Comparison of ENCODE assay signal across 16 mouse cellular contexts in the genomic region with DNA sequence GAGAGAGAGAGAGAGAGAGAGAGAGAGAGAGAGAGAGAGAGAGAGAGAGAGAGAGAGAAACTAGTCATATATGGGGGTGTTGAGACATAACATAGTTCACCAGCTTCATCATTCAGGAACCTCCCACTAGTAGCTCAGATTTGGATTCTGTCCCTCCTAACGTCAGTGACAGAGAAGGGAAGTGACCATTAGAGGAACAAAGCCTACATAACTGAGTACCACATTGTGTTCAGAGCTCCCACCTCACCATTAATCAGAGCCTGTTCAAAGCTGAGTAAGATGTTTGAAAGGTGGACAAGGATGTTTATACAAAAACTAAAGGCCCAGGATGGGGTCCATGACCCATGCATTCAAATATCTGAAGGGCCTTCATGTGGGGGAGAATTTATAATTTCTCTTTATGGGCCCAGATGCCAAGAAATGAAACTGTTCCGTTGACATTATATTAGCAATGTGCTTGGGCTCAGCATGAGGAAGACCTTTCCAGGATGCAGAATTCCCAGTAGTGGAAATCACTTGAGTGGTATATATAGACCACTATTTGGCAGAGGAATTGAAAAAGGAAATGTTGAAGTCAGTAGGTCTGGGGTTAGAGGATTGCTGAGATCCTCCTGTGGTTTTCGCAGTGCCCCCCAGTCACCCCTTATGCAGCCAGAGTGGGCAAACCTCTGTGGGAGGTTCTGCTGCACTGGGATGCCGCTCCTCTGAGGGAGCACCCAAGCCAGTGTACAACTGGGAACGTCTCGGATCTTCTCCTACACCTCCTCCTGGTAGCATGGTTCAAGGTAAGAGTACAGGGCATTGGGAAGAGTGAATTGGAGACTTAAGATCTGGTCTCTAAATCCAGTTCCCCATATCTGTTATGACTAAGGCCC. TPM values are rescaled to one million over a fixed set of nuclear protein-coding genes. Genes with fewer than 3 reads are reported as not detected.
DNase-seq lines count a peak whose midpoint lies in the region; ATAC-seq and TF ChIP-seq lines count a peak whose summit lies in the region.
"Had no signal": no experiment of that assay in that cellular context is flagged by ENCODE, and none has a peak within 500 bp of the region (broad histone marks: within the 10 kb centered on the region; RNA-seq: fewer than 3 reads in every experiment).

No protein-coding gene starts in this region.

- no peak for TF ChIP-seq EP300 in liver, postnatal 0 days (IDR thresholded peaks at IDR 0.05; ENCODE audit: low read depth)

- no peak overlapping the region for H3K4me2 ChIP-seq in kidney, embryonic 15.5 days
- no peak overlapping the region for H3K4me2 ChIP-seq in liver, postnatal 0 days (ENCODE audit: low read depth, low read length)
- H3K4me2 ChIP-seq: forebrain, embryonic 12.5 days; liver, embryonic 11.5 days; midbrain, embryonic 13.5 days had no signal

- H3K27me3 ChIP-seq in kidney, embryonic 15.5 days, result peaks cover 32% of the 10 kb centered on the region
- no peaks in the 10 kb centered on the region for H3K27me3 ChIP-seq in liver, adult 2 months (ENCODE audit: control insufficient read depth, insufficient read depth, low read length)
- peaks cover 8% of the 10 kb centered on the region; the same call in 1 of the 2 replicates for H3K27me3 ChIP-seq in liver, postnatal 0 days (ENCODE audit: insufficient read depth, low read length)

- DNase-seq in gastrocnemius, adult 2 months, result no peak
- DNase-seq in gastrocnemius, adult 18-20 months (ENCODE audit: low spot score), result no peak
- DNase-seq in kidney, adult 11 months, result no peak
- DNase-seq in liver, adult 2 months (ENCODE audit: extremely low read depth, low read depth, low spot score), result no peak
- DNase-seq in liver, postnatal 0 days, result no peak
- peak; percentile 21 for DNase-seq in lung, postnatal 25 days (ENCODE audit: low spot score)
- no peak for DNase-seq in ovary, postnatal 36 days (ENCODE audit: low spot score)
- DNase-seq: cerebellum, postnatal 14 days; kidney, adult 18-20 months; thymus, adult 18-20 months had no signal

- no peak for ATAC-seq in kidney, embryonic 15.5 days (replicated peaks; ENCODE audit: low FRiP score)
- no peak for ATAC-seq in liver, postnatal 0 days
- ATAC-seq: hindbrain, postnatal 0 days; midbrain, embryonic 13.5 days had no signal

- no peak for TF ChIP-seq POLR2A in liver, adult 2 months (IDR thresholded peaks at IDR 0.05; ENCODE audit: extremely low read depth, insufficient read depth, low read length)

- H3K4me3 ChIP-seq in gastrocnemius, adult 2 months, result peak overlapping the region; percentile 10; the same call in 1 of the 2 replicates
- no peak overlapping the region for H3K4me3 ChIP-seq in kidney, embryonic 15.5 days (replicated peaks)
- H3K4me3 ChIP-seq in liver, adult 2 months (ENCODE audit: insufficient read depth, low read depth, low read length), result no peak overlapping the region
- H3K4me3 ChIP-seq in liver, postnatal 0 days (ENCODE audit: low read depth, low read length), result no peak overlapping the region
- H3K4me3 ChIP-seq: forebrain, embryonic 12.5 days; midbrain, embryonic 13.5 days had no signal

- no peak for TF ChIP-seq CTCF in gastrocnemius, adult 2 months (IDR thresholded peaks at IDR 0.05)
- TF ChIP-seq CTCF in liver, adult 2 months (IDR thresholded peaks at IDR 0.05; ENCODE audit: low read depth, low read length), result no peak
- no peak for TF ChIP-seq CTCF in liver, postnatal 0 days (IDR thresholded peaks at IDR 0.05; ENCODE audit: low read depth)

- no peaks in the 10 kb centered on the region for H3K36me3 ChIP-seq in kidney, embryonic 15.5 days
- H3K36me3 ChIP-seq in liver, adult 2 months (ENCODE audit: control insufficient read depth, insufficient read depth, low read length), result no peaks in the 10 kb centered on the region
- H3K36me3 ChIP-seq in liver, postnatal 0 days (replicated peaks; ENCODE audit: insufficient read depth, low read length), result no peaks in the 10 kb centered on the region
- H3K36me3 ChIP-seq: forebrain, embryonic 12.5 days; midbrain, embryonic 13.5 days had no signal

- peak overlapping the region; percentile 66 for H3K27ac ChIP-seq in gastrocnemius, adult 2 months
- peak overlapping the region; percentile 41; the same call in 1 of the 2 replicates for H3K27ac ChIP-seq in kidney, embryonic 15.5 days
- peak overlapping the region; percentile 25; the same call in 1 of the 2 replicates for H3K27ac ChIP-seq in liver, adult 2 months (replicated peaks; ENCODE audit: insufficient read depth, low read depth, low read length)
- no peak overlapping the region for H3K27ac ChIP-seq in liver, postnatal 0 days (ENCODE audit: low read depth)
- H3K27ac ChIP-seq: forebrain, embryonic 12.5 days; hindbrain, postnatal 0 days; midbrain, embryonic 13.5 days had no signal

- H3K9me3 ChIP-seq in kidney, embryonic 15.5 days (replicated peaks), result no peaks in the 10 kb centered on the region
- H3K9me3 ChIP-seq in liver, postnatal 0 days (ENCODE audit: low read length), result no peaks in the 10 kb centered on the region
- H3K9me3 ChIP-seq: forebrain, embryonic 12.5 days; midbrain, embryonic 13.5 days had no signal

- WGBS in kidney, embryonic 15.5 days, result 88% methylated on average over 6 of the region's 6 CpGs
- 79% methylated on average over 6 of the region's 6 CpGs for WGBS in liver, adult 2 months
- WGBS in liver, postnatal 0 days (ENCODE audit: insufficient replicate concordance), result 69% methylated on average over 6 of the region's 6 CpGs

- H3K9ac ChIP-seq in kidney, embryonic 15.5 days, result no peak overlapping the region
- H3K9ac ChIP-seq in liver, adult 2 months (ENCODE audit: low read depth, low read length), result no peak overlapping the region
- no peak overlapping the region for H3K9ac ChIP-seq in liver, postnatal 0 days (replicated peaks)
- H3K9ac ChIP-seq: forebrain, embryonic 12.5 days; midbrain, embryonic 13.5 days had no signal

- peaks cover 35% of the 10 kb centered on the region for H3K4me1 ChIP-seq in kidney, embryonic 15.5 days
- H3K4me1 ChIP-seq in liver, adult 2 months (ENCODE audit: control insufficient read depth, insufficient read depth, low read length), result peaks cover 8% of the 10 kb centered on the region
- H3K4me1 ChIP-seq in liver, postnatal 0 days (ENCODE audit: insufficient read depth), result no peaks in the 10 kb centered on the region; the same call in 1 of the 2 replicates

- intact Hi-C loops in gastrocnemius, adult 2 months (cut with DNase I), result loop anchor here (5.0 kb wide), 1 partner anchor 76 kb away; no protein-coding TSS in a partner anchor

- no peaks in the 10 kb centered on the region for H3K79me2 ChIP-seq in liver, adult 2 months (ENCODE audit: control insufficient read depth, insufficient read depth, low read length)

RNA-seq across cellular contexts. Expression of gene Vsig2, which starts 1.9 kb away (rescaled TPM):
- 1 to 10 TPM; 2.6 to 3.2 TPM for total RNA-seq in gastrocnemius, adult 2 months (2021)
- under 1 TPM; 0.55 to 0.85 TPM for total RNA-seq in gastrocnemius, adult 18-20 months (2021)
- polyA plus RNA-seq in kidney, embryonic 15.5 days (2015; fragmentation: Nextera tagmentation; extraction: Ambion mirVana), result 0.91 and 1.4 TPM in 2 replicates
- 1.5 and 1.6 TPM in 2 replicates for total RNA-seq in liver, adult 2 months (2014; rRNA removed)
- polyA plus RNA-seq in liver, adult 2 months (2012; rRNA removed), result 0.78 and 1.5 TPM in 2 replicates
- polyA plus RNA-seq in liver, postnatal 0 days (2015; fragmentation: Nextera tagmentation; extraction: Ambion mirVana), result 0.88 and 1.3 TPM in 2 replicates
- total RNA-seq: MEL had no signal

RNA-seq across cellular contexts. Expression of gene Nrgn, which starts 11.8 kb away (rescaled TPM):
- under 1 TPM; 0.23 to 0.42 TPM for total RNA-seq in gastrocnemius, adult 2 months (2021)
- total RNA-seq in gastrocnemius, adult 18-20 months (2021), result under 1 TPM; 0.34 to 0.57 TPM
- polyA plus RNA-seq in kidney, embryonic 15.5 days (2015; fragmentation: Nextera tagmentation; extraction: Ambion mirVana), result 3.4 and 4.2 TPM in 2 replicates
- total RNA-seq in liver, adult 2 months (2014; rRNA removed), result 0.09 TPM in 1 of 2 replicates, not detected in the other
- 0.25 and 0.86 TPM in 2 replicates for polyA plus RNA-seq in liver, adult 2 months (2012; rRNA removed)
- polyA plus RNA-seq in liver, postnatal 0 days (2015; fragmentation: Nextera tagmentation; extraction: Ambion mirVana), result 7.4 and 9.3 TPM in 2 replicates

RNA-seq across cellular contexts. Expression of gene Esam, which starts 13.1 kb away (rescaled TPM):
- total RNA-seq in gastrocnemius, adult 2 months (2021), result 10 to 100 TPM; 20.5 to 29.9 TPM
- total RNA-seq in gastrocnemius, adult 18-20 months (2021), result 10 to 100 TPM; 17.9 to 18.5 TPM
- polyA plus RNA-seq in kidney, embryonic 15.5 days (2015; fragmentation: Nextera tagmentation; extraction: Ambion mirVana), result 72.7 and 76.5 TPM in 2 replicates
- total RNA-seq in liver, adult 2 months (2014; rRNA removed), result 7.7 and 13.5 TPM in 2 replicates
- polyA plus RNA-seq in liver, adult 2 months (2012; rRNA removed), result 6.3 and 8.8 TPM in 2 replicates
- 16.2 and 18.2 TPM in 2 replicates for polyA plus RNA-seq in liver, postnatal 0 days (2015; fragmentation: Nextera tagmentation; extraction: Ambion mirVana)

RNA-seq across cellular contexts. Expression of gene Siae, which starts 14.6 kb away (rescaled TPM):
- total RNA-seq in gastrocnemius, adult 2 months (2021), result 1 to 10 TPM; 4.1 to 4.6 TPM
- 1 to 10 TPM; 3.3 to 4.0 TPM for total RNA-seq in gastrocnemius, adult 18-20 months (2021)
- polyA plus RNA-seq in kidney, embryonic 15.5 days (2015; fragmentation: Nextera tagmentation; extraction: Ambion mirVana), result 9.5 and 9.6 TPM in 2 replicates
- total RNA-seq in liver, adult 2 months (2014; rRNA removed), result 27.5 and 27.9 TPM in 2 replicates
- 17.4 and 17.7 TPM in 2 replicates for polyA plus RNA-seq in liver, adult 2 months (2012; rRNA removed)
- 5.1 and 5.2 TPM in 2 replicates for polyA plus RNA-seq in liver, postnatal 0 days (2015; fragmentation: Nextera tagmentation; extraction: Ambion mirVana)

RNA-seq across cellular contexts. Expression of gene Msantd2, which starts 51.8 kb away (rescaled TPM):
- 1 to 10 TPM; 4.0 to 5.1 TPM for total RNA-seq in gastrocnemius, adult 2 months (2021)
- total RNA-seq in gastrocnemius, adult 18-20 months (2021), result 1 to 10 TPM; 3.2 to 5.5 TPM
- polyA plus RNA-seq in kidney, embryonic 15.5 days (2015; fragmentation: Nextera tagmentation; extraction: Ambion mirVana), result 22.1 and 23.9 TPM in 2 replicates
- total RNA-seq in liver, adult 2 months (2014; rRNA removed), result 10.3 and 11.7 TPM in 2 replicates
- 8.3 and 16.2 TPM in 2 replicates for polyA plus RNA-seq in liver, adult 2 months (2012; rRNA removed)
- polyA plus RNA-seq in liver, postnatal 0 days (2015; fragmentation: Nextera tagmentation; extraction: Ambion mirVana), result 3.0 and 3.3 TPM in 2 replicates
